Mouse (Mus musculus) retina, adult 2 months (tissue): ENCODE data around the gene Cideb.

ENCODE experiments used
- DNase-seq: peaks from one replicate; pipeline ENCODE4 v3.0.0-alpha.2; 2012; ENCODE audit warnings: low read depth, low spot score

The Cideb gene

DNA sequence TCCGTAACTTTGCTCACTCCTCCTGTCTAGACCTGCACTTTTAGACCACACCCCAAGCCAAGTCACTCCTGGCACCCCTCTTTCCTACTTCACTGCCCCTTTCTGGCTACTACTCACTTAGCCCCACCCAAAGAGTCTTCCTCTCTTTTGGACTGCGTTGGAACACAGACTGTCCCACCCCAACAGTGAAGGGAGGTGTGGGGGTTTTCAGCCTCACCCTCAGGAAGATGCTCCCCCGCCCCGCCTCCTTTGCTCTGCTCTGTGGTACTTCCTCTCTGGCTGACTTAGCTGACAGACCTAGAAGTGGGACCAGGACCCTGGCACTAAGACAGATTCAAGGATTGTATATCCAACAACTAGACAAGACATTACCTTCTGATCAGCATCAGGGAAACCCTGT, 7.4 kb upstream of the Cideb start, which contains the start of gene Ltb4r1:
TSS of gene Ltb4r1 (plus strand) at position 267 of the 400 bp plus-strand sequence.
- no peak for DNase-seq

DNA sequence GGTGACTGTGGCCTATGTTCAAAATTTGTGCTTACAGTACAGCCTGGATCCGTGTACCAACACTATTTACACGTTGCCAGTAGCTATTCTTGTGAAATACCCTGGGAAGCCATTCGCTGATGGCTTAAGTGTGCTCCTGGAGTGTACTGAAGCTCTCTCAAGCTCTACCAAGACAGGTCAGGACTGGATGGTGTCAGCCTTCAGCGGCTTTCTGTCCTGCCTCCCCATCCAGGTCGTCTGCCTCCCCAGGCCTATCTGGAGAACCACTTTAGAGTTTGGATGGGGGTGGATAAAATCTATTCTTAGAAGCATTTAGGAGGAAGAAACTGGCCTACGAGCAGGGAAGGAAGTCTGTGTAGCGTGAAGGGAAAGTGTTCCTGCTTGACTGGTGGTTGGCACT, 4.9 kb upstream of the Cideb start:
- no peak for DNase-seq

DNA sequence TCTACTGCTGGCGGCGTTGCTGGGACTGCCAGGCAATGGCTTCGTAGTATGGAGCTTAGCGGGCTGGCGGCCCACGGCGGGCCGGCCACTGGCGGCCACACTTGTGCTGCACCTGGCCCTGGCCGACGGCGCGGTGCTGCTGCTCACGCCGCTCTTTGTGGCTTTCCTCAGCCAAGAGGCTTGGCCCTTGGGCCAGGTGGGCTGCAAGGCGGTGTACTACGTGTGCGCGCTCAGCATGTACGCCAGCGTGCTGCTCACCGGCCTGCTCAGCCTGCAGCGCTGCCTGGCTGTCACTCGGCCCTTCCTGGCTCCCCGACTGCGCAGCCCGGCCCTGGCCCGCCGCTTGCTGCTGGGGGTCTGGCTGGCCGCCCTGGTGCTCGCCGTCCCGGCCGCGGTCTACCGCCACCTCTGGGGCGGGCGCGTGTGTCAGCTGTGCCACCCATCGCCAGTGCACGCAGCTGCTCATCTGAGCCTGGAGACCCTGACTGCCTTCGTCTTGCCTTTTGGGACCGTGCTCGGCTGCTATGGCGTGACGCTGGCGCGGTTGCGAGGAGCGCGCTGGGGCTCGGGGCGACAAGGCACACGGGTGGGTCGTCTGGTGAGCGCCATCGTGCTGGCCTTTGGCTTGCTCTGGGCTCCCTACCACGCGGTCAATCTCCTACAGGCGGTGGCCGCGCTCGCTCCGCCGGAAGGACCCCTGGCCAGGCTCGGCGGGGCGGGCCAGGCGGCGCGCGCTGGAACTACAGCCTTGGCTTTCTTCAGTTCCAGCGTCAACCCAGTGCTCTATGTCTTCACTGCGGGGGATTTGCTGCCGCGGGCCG, 4.0 kb upstream of the Cideb start:
- DNase-seq, result no peak

DNA sequence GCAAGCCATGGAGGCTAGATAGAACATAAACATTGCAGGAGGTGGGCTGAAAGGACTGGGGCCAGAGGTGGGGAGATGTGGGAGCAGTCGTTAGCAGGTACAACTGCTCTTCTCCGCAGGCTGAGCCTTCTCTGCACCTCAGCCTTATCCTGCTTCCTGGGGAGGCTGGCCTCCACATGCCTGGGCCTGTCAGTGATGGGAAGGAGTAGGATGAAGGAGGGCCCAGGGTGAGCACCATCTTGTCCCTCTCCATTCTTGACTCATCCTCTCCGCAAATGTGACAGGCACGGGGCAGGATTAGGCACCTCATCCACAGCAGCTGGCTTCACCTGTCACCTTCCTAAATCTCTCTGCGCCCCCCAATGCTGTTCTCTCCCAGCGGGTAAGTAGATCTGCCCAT, 2.9 kb upstream of the Cideb start, which contains the start of gene Ltb4r2:
TSS of gene Ltb4r2 (plus strand) at position 266 of the 400 bp plus-strand sequence.
- DNase-seq, result no peak

DNA sequence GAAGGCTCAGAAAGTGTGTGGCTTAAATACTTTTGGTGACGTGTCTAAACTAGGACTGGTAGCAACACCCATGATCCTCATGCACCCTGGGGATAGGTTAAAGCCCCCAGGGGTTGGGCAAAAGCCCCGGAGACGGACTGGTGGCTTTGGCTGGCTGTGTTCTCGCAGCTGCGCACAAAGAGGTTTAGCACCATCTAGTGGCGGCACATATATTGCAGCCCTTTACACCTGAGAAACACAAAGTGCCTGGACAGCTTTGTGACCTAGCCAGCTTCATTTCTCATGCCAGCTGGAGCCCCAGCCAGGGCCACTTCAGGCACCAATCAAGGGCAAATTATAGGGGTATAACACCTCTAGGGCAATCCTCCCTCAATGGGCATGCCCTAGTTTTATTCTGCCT, 1.9 kb upstream of the Cideb start:
- DNase-seq, result peak; percentile 40

DNA sequence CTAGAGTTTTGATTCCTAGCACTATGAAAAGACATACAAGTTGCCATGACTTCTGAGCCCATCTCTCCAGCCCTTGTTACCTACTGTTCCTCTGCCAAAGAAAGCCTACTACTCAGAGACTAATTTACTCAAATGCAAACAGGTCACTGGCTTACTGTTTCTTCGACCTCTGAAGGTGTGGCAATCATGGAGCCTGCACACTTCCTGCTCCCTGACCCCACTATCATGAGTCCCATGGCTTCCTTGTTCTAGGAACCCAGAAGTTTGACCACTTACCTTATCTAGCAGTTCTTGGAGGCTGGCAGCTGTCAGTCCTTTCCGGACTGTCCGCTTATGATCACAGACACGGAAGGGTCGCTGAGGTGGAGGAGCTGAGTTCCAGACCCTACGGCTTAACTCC, 692 bp downstream of the Cideb start:
- DNase-seq, result no peak

DNA sequence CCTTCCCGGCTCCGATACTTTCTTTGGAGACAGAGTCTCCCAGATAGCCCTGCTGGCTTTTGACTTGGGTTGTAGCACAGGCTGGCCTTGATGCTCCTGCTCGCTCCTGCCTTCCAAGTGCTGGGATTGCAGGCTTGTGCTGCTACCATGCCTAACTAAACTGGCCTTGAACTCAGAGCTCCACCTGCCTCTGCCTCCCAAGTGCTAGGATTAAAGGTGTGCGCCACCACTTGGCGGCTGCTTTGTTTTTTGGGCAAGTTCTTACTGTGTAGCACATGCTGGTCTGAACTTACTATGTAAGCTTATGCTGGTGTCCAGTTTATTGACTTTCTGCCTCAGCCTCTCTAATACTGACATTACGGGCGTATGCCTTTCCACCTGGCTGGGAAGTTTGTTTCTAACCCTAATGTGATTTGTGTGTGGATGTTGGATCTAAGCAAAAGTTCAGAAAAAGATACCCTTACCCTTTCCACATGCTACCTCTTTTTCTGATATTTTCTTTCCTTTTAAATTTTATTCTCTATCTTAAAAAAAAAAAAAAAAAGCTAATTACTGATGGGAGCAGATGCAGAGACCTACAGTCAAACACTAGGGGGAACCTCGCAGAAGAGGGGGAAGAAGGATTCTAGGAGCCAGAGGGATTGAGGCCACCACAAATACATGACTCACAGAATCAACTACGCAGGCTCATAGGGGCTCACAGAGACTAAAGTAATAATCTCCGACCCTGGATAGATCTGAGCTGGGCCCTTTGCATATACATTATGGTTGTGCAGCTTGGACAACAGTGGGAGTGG, 11.0 kb downstream of the Cideb start:
- DNase-seq, result no peak

DNA sequence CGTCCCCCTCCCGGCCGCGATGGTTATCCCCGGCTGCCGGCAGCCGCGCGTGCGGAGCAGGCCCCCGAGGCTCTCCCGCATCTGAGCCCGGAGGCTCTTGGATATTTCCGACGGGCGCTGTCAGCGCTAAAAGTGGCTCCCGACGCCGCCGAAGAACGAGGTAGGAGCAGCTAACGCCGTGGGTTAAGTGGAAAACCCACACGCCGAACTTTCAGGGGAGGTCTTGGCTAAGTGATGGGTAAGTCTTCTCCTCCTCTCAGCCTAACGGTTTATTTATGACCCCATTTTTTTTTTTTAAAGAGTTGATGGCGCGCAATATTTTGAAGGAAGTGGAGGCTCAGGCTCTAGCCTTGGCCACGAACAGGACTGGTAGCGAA, 12.4 kb downstream of the Cideb start:
- DNase-seq, result no peak

DNA sequence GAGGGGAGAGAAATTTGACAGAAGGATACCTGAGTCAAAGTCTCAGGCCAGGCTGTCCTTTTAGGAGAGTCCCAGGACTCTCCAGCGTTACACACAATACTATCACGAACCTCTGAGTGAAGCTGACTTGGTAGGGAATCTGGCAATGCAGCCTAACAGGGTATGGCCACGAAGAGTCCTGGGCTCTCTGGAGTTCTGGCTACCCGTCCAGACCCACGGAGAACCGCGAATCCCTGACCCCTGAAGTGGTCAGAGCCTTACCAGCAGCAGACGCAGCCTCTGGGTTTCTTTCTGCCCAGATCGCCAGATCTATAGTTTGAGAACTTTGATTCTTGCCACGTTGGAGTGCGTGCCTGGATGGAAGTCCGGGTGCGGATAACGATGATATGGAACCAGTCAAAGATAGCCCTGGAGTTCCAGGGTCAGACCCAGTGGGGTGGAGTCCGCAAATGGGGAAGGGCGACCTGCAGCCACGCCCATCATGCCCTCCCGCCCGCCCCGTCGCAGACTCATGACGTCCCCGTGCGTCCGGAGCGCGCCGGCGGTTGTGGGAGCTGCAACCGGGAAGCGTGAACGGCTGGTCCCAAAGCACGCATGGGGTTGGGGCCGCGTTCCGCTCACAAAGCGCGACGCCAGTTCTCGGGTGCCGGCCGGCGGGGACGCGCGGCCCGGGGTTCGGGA, 12.9 kb downstream of the Cideb start, which contains the start of the genes Dhrs1 and Nop9:
TSS of gene Dhrs1 (minus strand) at position 511 of the 681 bp plus-strand sequence.
TSS of gene Nop9 (plus strand) at position 514 of the 681 bp plus-strand sequence.
- DNase-seq, result peak; percentile 71

DNA sequence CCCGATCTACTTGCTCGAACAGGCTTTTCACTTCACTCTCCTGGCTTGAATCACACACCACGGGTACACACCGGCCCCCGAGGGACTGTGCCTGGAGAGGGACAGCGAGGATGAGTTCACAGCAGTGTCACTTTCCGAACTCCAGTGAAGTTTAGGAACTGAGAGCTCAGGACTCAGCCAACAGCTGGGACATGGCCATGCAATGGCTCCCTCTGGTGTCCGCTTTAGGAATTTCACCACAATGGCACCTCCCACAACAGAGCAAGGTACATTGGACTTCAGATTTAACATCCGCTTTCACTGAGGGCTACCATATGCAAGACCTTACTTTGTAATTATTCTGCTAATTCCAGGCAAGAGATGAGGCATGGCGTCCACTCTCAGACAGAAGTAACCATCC, 14.5 kb downstream of the Cideb start:
- peak; percentile 55 for DNase-seq

DNA sequence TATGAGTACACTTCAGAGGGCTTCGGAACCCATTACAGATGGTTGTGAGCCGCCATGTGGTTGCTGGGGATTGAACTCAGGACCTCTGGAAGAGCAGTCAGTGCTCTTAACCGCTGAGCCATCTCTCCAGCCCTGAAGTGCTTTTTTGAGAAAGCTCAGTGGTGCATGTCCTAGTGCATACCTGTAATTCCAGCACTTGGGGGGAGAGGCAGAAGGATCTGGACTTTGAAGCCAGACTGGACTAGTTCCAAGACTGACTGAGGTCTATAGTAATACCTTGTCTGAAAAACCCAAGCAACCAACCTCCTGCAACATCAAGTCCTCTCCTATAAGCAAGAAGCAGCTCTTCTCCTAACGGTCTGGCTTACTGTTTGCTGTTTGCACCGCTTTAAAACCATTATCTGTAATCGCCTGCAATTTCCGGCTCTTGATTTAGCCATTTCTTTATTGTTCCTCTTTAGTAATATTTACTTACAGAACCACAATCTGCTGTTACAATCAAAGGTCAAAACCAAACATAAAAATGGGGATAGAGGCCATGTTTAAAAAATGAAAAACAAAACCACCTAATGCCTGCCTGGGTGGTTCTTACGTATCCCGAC, 21.1 kb downstream of the Cideb start:
- DNase-seq, result no peak

DNA sequence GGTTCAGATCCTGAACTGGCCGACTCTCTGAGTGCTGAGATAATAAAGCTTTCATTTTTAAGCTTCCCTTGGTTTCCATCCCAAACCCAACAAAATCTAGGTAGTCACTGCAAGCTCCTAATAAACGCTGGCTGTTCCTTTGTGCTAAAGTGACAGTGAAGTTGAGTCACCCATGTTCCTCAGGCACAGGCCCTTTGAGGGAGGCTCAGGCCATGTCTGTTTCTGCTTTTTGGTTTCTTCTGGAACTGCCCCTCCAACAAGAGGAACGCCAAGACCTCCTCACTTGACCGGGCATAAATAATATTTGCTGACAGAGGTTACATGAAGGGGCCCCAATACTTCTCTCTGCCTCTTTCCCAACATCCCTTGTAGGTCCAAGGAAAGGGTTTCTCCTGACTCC, 22.5 kb downstream of the Cideb start:
- no peak for DNase-seq

DNA sequence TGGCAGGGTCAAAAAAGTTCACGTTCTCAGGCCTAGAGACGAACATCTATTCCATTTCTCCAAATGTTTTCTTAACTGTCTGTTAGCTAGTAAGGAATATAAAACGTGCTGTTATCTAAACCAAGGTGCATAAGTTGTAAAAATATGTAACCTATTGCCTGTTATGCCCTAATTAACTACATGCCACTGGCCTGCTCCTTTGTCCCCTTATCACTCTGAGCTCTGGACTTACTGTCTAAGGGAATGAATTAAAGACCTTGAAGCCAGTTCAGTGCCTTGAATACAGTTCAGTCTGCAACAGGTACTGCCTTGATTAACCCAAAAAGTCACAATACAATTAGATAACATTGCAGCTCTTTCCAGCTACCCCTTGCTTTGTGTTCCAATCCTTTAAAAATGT, 22.9 kb downstream of the Cideb start:
- DNase-seq, result no peak

DNA sequence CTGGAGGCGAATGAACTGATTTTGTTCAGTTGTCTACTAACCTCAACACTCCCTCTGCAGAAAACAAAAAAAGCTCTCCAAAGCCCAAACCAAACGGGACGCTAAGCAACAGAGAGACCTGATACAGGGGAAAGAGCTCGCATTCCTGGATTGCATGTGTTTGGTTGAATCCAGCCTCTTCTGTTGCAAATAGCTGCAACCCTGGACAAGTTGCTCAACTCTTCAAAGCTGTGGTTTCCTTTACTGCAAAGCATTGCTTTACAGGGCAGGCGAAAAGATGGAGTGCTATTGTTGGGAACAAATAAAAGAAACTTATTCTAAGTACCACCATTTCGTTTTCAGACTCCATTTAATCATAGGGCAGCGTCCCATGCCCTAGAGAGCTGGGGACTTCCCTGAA, 23.4 kb downstream of the Cideb start:
- DNase-seq, result no peak

DNA sequence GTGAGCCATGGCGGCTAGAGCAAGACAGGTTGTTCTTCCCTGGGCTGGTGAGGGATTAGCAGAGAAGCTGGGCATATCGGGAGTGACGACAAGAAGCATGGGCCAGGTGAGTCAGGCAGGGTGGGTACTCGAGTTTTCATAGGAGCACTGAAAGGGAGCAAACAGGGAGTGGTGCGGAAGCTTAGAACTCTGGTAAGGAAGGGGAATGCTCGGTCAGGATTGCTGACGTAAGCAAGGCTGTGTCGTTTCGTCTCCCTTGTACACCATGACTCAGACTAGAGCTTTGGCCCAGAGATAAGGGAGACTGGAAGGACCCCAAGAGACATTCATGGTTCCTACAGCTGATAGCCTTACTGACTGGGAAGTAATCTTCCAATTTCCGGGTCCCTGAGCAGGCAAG, 24.4 kb downstream of the Cideb start:
- no peak for DNase-seq

DNA sequence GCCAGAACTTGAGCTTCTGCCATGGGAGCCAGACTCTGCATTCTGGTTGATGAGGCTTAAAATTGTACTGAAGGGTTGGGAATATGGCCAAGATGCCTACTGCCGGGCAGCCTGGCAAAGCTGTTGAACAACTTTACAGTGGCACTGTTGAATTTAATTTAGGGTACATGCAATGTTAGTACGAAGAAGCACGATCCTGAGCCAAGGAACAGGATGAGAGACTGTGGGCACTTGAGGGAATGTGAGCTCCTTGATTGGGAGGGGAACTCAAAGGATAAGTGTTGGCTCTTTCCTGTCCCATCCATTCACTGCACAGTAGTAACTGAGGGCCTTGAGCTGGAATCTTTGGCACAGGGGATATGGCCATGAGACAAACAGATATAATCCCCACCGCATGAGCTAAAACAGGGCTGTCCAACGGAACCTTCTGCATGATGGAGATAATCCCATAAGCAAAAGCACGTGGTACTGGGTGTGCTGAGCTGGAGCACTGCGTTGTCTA, 27.7 kb downstream of the Cideb start:
- no peak for DNase-seq

DNA sequence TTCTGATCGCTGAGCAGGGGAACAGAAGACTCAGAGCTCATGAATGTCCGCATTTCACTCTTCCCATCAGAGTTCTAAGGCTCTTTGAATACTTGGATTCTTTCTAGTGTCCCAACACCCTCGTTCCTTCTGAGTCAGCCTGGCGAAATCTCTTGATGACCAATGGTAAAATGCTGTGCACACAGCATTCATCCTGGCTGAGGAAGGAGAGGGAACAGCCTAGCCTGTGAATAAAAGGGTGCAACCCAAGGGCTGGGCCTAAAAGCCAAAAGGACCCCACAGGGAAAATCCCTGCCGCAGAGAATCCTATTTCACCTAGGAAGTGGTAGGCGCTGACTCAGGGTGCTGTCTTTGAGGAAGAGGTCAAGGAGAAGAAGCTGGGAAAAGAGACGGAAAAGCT, 28.1 kb downstream of the Cideb start:
- DNase-seq, result no peak

DNA sequence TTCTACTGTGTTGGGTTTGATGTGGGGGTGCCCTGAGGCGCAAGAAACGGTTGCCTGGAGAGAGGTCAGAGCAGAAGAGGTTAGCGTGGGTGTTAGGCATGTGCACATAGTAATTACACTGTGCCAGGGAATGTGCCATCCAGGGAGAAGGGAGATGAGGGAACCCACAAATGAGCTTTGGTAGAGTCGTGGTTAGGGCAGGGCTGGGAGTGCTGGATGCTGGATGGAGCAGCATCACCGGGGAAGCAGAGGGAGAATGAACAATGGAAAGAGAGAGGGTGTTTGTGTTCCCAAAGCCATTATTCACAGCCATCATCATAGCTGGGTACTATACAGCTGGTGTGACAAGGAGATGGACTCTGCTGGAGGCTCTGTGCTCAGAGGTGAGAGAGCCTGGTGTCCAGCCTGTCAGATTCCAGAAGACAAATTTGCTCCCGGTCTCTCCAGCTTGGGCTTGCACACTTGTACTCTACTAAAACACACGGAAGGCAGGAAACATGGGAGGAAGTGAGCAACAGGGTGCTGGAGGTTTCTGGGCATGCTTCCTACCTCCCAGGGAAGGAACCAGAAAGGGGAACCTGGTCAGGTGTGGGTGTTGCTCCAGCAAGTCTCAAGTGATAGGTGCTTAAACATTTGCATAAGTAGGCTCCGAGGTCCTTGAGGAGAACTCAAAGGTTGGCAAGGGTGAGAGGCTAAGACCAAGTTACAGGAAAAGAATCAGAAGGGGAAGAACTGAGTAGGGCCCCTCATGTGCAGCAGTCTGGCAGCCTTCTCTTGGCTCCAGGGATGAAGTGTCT, 30.2 kb downstream of the Cideb start:
- DNase-seq, result no peak

DNA sequence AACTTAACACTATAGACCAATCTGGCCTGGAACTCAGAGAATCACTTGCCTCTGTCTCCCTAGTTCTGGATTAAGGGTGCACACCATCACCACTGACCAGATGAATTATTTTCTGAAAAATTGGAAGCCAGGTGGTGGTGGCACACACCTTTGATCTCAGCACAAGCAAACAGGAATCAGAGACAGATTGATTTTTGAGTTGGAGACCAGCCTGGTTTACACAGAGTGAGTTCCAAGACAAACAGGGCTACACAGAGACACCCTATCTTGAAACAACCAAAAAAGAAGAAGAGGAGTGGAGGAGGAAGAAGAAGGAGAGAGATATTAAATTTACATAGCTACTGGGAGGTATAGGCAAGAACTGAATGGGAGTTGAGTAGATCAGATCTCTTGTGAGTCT, 32.0 kb downstream of the Cideb start:
- no peak for DNase-seq

DNA sequence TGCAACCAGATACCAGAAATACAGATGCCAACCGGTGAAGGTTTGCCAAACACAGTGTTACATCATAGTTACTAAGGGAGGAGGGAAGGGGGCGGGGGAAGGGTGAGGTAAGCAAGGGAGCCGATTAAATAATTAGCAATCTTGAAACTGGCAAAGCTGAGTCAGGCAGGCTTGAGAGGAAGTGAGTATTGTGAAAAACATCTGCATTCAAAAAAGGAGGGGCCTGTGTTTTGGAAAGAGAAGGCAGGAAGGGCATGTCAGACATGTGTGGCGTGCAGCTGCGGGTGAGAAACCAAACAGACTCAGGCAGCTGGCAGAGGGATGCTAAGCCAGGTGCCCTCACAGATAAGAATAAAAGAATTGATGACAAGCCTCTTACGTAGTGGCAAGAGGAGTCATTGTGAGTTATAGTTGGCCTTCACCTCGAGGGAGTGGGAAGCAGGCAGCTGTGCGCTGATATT, 33.8 kb downstream of the Cideb start:
- DNase-seq, result no peak

DNA sequence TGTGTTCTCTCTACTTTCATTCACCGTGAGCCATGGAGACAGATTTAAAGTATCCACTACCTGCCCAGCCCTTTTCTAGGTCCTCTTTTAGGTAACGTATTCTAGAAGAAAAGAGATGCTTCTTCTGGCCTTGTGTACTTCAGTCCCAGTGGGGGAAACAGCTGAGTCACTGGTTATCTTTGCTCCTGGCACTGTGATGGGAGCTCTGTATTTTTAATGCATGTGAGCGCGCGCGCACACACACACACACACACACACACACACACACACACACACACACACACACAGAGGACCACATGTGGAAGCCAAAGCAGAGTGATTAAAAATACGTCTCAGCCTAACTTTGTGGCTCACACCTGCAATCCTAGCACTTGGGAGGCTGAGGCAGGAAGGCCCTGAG, 34.8 kb downstream of the Cideb start:
- no peak for DNase-seq
